Mouse (Mus musculus): ENCODE data around the gene Vps37c.

DNA sequence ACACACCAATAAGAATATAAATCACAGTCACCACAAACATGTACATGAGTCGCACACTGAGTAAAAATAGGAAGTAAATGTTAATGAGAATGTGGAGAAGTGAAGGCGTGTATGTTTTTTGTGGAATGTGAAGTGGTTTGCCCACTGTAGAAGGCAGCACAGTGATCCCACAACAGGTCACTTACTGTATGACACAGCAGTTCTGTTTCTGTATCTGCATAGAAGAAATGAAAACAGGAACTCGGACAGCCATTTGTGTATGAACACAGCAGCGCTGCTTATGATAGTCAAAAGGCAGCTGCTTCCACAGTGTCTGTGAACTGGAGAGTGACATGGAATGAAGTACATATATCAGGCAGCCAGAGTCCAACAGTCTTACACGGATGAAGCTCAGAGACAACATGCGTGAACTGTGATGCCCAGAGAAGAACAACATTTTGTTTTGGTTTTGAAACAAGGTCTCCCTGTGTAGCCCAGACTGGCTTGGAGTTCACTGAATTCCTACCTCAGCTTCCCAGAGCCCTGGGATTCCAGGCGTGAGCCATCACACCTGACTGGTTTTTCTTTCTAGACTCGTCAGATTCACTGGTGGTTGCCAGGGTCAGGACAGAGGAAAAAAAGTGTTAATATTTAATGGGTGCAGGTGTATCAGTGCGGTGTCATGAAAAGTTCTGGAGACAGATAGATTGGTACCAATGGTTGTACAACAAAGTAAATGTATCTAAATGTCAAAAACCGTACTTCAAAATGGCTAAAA lies 5.6 kb downstream of the Vps37c start:
- TF ChIP-seq CTCF (conservative IDR thresholded peaks at IDR 0.05; ENCODE audit: insufficient read depth, insufficient read length, low read depth, low read length) (no peak), POLR2A (IDR thresholded peaks at IDR 0.05; ENCODE audit: low read depth, low read length) (no peak)
